20 mouse cellular contexts compared by ENCODE assay signal in the genomic region with DNA sequence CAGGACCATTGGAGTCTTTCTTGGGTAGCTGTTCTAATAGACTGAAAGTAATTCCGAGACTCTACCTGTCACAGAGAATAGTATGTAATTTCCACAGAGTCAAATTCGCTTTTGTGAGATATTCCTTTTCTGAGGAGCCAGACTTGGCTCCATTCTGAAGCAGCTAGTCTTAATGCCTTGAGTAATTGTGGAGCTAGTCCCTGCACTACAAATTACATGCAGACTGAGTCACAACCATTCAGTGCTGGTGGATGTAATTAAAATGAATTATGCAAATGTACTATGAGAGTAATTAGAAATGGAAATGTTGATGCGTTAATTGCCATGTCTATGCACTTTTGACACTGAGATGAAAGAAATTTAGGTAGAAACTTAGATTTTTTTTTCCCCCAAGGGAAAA.
DNase-seq lines count a peak whose midpoint lies in the region; ATAC-seq and TF ChIP-seq lines count a peak whose summit lies in the region.
"Had no signal": no experiment of that assay in that cellular context is flagged by ENCODE, and none has a peak within 500 bp of the region (broad histone marks: within the 10 kb centered on the region; RNA-seq: fewer than 3 reads in every experiment).

No protein-coding gene starts in this region.

- H3K9me3 ChIP-seq in hindbrain, embryonic 12.5 days (replicated peaks) = no peaks in the 10 kb centered on the region
- H3K9me3 ChIP-seq in hindbrain, embryonic 16.5 days (ENCODE audit: control insufficient read depth, low read length) = no peaks in the 10 kb centered on the region
- no peaks in the 10 kb centered on the region for H3K9me3 ChIP-seq in hindbrain, postnatal 0 days (ENCODE audit: low read length)
- H3K9me3 ChIP-seq in kidney, embryonic 15.5 days (replicated peaks) = no peaks in the 10 kb centered on the region
- H3K9me3 ChIP-seq: embryonic facial prominence, embryonic 15.5 days; limb, embryonic 12.5 days; liver, embryonic 12.5 days had no signal

- no peak for TF ChIP-seq CTCF in hindbrain, postnatal 0 days (IDR thresholded peaks at IDR 0.05; ENCODE audit: low read depth)

- peak; percentile 58; the same call in 1 of the 2 replicates for ATAC-seq in hindbrain, embryonic 12.5 days (ENCODE audit: low FRiP score)
- no peak for ATAC-seq in hindbrain, embryonic 16.5 days
- no peak for ATAC-seq in hindbrain, postnatal 0 days
- no peak for ATAC-seq in kidney, embryonic 15.5 days (replicated peaks; ENCODE audit: low FRiP score)
- ATAC-seq: CD4-positive, CD25-positive, alpha-beta regulatory T cell, adult 4 months; liver, embryonic 12.5 days had no signal

- H3K9ac ChIP-seq in hindbrain, embryonic 12.5 days = no peak overlapping the region
- no peak overlapping the region for H3K9ac ChIP-seq in hindbrain, embryonic 16.5 days (ENCODE audit: low read depth, low read length)
- H3K9ac ChIP-seq in hindbrain, postnatal 0 days (replicated peaks; ENCODE audit: low read length) = no peak overlapping the region
- no peak overlapping the region for H3K9ac ChIP-seq in kidney, embryonic 15.5 days
- H3K9ac ChIP-seq: embryonic facial prominence, embryonic 15.5 days; limb, embryonic 12.5 days; liver, embryonic 12.5 days; lung, embryonic 14.5 days had no signal

- no peaks in the 10 kb centered on the region for H3K36me3 ChIP-seq in hindbrain, embryonic 12.5 days
- no peaks in the 10 kb centered on the region for H3K36me3 ChIP-seq in hindbrain, embryonic 16.5 days (ENCODE audit: control insufficient read depth, insufficient read depth, low read length)
- no peaks in the 10 kb centered on the region for H3K36me3 ChIP-seq in hindbrain, postnatal 0 days (ENCODE audit: insufficient read depth, low read length)
- H3K36me3 ChIP-seq in kidney, embryonic 15.5 days = no peaks in the 10 kb centered on the region
- H3K36me3 ChIP-seq: embryonic facial prominence, embryonic 15.5 days; limb, embryonic 12.5 days; liver, embryonic 12.5 days had no signal

- H3K4me3 ChIP-seq in hindbrain, embryonic 12.5 days = no peak overlapping the region
- no peak overlapping the region for H3K4me3 ChIP-seq in hindbrain, embryonic 16.5 days (ENCODE audit: low read length)
- H3K4me3 ChIP-seq in hindbrain, postnatal 0 days (ENCODE audit: low read length) = no peak overlapping the region
- no peak overlapping the region for H3K4me3 ChIP-seq in kidney, embryonic 15.5 days (replicated peaks)
- H3K4me3 ChIP-seq: embryonic facial prominence, embryonic 15.5 days; limb, embryonic 12.5 days; liver, embryonic 12.5 days; myocyte had no signal

- 82% methylated on average over 3 of the region's 3 CpGs for WGBS in hindbrain, embryonic 12.5 days
- WGBS in hindbrain, embryonic 16.5 days = 60% methylated on average over 3 of the region's 3 CpGs
- WGBS in hindbrain, postnatal 0 days = 57% methylated on average over 3 of the region's 3 CpGs
- 87% methylated on average over 3 of the region's 3 CpGs for WGBS in kidney, embryonic 15.5 days

- no peaks in the 10 kb centered on the region for H3K27me3 ChIP-seq in hindbrain, embryonic 12.5 days
- no peaks in the 10 kb centered on the region for H3K27me3 ChIP-seq in hindbrain, embryonic 16.5 days (replicated peaks; ENCODE audit: control insufficient read depth, insufficient read depth, low read length)
- H3K27me3 ChIP-seq in hindbrain, postnatal 0 days (ENCODE audit: insufficient read depth, low read length) = no peaks in the 10 kb centered on the region
- H3K27me3 ChIP-seq in kidney, embryonic 15.5 days = no peaks in the 10 kb centered on the region
- H3K27me3 ChIP-seq: embryonic facial prominence, embryonic 15.5 days; limb, embryonic 12.5 days; liver, embryonic 12.5 days had no signal

- H3K27ac ChIP-seq in hindbrain, embryonic 12.5 days = no peak overlapping the region
- H3K27ac ChIP-seq in hindbrain, embryonic 16.5 days (ENCODE audit: low read depth, low read length) = no peak overlapping the region
- no peak overlapping the region for H3K27ac ChIP-seq in hindbrain, postnatal 0 days
- H3K27ac ChIP-seq in kidney, embryonic 15.5 days = no peak overlapping the region
- H3K27ac ChIP-seq: embryonic facial prominence, embryonic 15.5 days; limb, embryonic 12.5 days; liver, embryonic 12.5 days had no signal

- no peaks in the 10 kb centered on the region for H3K4me1 ChIP-seq in hindbrain, embryonic 12.5 days
- H3K4me1 ChIP-seq in hindbrain, embryonic 16.5 days (ENCODE audit: control insufficient read depth, insufficient read depth, low read depth, low read length) = no peaks in the 10 kb centered on the region
- no peaks in the 10 kb centered on the region for H3K4me1 ChIP-seq in hindbrain, postnatal 0 days (ENCODE audit: insufficient read depth, low read length)
- no peaks in the 10 kb centered on the region for H3K4me1 ChIP-seq in kidney, embryonic 15.5 days
- H3K4me1 ChIP-seq: embryonic facial prominence, embryonic 15.5 days; limb, embryonic 12.5 days; liver, embryonic 12.5 days had no signal

- H3K4me2 ChIP-seq in hindbrain, embryonic 12.5 days (replicated peaks) = no peak overlapping the region
- H3K4me2 ChIP-seq in hindbrain, embryonic 16.5 days (ENCODE audit: low read length) = no peak overlapping the region
- no peak overlapping the region for H3K4me2 ChIP-seq in hindbrain, postnatal 0 days (ENCODE audit: low read depth, low read length)
- no peak overlapping the region for H3K4me2 ChIP-seq in kidney, embryonic 15.5 days
- H3K4me2 ChIP-seq: embryonic facial prominence, embryonic 15.5 days; heart, embryonic 11.5 days; limb, embryonic 12.5 days; liver, embryonic 12.5 days; lung, embryonic 14.5 days had no signal

- peak; percentile 8 for DNase-seq in retina, postnatal 1 day
- DNase-seq in retina, embryonic 14.5 days (ENCODE audit: low spot score) = no peak
- DNase-seq in hindbrain, postnatal 0 days (ENCODE audit: low spot score) = peak; percentile 5
- no peak for DNase-seq in lung, adult 18-20 months
- DNase-seq: adrenal gland, postnatal 14 days; cerebellum, postnatal 36 days; heart, postnatal 10 days; lung, embryonic 14.5 days; lung, postnatal 36 days; right cerebral cortex, adult 18-20 months; thymus, postnatal 14 days had no signal

Comparison
In these comparisons a context has a peak if more than half of its experiments do, and no peak if none do; other contexts are left out.
1. DNase-seq: peak in retina, postnatal 1 day (single experiment) and hindbrain, postnatal 0 days (single experiment); none in retina, embryonic 14.5 days (single experiment) and lung, adult 18-20 months (0 of 2).